Mouse (Mus musculus) kidney, postnatal 14 days (tissue): Measurements from ENCODE around the gene Coq5.
"Not testable (repeated sequence)": the region's sequence is repeated elsewhere in the genome, so short reads cannot be mapped to it uniquely, and the experiment has no call there.

Experiments used
- DNase-seq: peaks from one replicate; pipeline ENCODE4 v3.0.0; 2022; ENCODE audit warnings: mixed read lengths

Coq5 gene

DNA sequence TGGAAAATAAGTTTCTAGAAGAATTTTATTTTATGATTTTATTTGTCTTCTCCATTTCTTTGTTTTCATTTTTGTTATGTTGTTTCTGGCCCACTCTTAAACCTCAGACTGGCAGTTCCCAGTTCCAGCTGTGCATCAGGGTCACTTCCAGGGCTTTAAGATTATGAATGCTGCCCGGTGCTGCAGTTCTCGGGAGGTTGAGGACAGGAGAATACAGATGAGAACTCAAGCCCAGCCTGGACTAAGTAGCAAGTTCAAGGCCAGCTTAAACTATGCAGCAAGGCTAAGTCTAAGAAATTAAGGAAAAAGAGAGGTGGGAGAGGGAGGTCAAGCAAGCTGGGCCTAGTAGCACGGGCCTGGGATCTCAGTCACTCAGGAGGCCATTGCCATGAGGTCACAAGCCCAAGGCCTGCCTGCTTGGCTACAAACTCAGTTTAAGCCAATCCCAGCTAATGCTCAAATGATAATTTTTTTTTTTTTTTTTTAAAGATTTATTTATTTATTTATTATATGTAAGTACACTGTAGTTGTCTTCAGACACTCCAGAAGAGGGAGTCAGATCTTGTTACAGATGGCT, 11.9 kb upstream of the Coq5 start:
- DNase-seq = no peak

DNA sequence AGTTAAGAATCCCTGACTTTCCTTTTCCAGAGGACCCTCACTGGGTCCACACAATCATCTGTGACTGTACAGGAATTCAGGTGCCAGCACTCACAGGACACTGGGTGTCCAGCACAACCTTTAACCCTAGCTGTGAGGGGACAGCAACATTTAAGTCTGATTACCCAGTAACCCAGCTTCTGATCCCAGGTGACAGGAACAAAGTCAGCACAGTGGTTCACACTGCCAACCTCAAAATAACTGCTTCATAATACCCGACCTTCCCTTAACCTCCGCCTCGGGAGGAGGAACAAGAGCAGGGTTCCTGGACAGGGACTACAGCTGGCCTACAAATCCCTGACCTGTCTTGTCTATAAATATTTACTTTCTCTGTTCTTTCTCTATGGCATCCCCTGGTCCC, 11.2 kb upstream of the Coq5 start:
- DNase-seq = no peak

DNA sequence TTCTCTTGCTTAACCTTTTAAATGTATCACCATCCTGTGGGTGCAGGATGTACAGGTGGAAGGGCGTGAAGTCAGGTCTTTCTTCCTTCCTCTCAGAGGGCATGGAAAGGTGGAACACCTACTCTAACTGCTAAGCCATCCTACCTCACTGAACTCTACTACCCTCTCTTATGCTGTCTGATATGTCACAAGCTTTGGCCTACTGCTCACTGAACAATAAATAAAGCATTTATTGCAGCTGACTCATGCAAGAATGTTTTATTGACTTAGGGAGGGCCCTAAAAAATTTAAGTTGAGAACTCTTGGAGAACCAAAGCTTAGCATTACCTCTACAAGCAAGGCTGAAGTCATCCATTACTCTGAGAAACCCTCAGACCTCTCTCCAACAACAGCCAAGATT, 9.5 kb upstream of the Coq5 start:
- no peak for DNase-seq

DNA sequence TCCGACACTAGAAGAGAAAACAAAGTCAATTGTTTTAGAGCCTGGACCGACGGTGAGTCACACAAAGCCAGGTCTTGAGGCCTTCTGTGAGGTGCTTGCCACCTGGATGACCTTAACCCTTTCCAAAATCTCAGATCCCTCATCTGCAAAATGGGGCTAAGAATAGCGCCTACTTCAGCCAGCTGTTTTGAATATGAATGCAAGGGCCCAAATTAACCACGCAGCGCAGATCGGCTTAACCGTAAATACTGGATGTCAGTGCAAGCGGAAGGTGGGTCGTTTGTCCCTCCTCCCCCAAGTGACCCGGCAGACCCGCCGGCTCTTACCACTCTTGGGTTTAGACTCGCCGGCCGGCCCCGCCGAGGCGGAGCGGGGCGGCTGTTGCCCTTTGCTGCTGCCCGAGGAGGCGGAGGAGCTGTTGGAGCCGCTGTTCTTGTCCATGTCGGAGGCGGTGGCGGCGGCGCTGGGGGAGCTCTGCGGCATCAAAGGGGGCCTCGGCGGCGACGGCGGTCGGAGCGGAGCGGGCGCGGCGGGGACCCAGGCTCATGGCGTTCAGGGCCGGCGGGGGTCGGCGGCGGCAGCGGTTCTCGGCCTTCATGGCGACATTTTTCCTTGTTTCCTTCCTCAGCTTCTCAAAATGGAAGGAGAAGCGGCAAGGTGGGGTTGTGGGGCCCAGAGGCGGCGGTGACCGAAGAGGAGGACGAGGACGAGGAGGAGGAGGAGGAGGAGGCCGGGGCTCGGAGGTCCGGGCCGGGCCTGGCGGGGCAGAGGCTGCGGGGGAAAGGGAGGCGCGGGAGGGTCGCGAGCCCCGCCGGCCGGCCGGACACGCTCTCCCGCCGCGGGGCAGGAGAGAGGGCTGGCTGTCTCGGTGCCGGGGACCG, 7.3 kb upstream of the Coq5 start:
- peak; percentile 57 for DNase-seq

DNA sequence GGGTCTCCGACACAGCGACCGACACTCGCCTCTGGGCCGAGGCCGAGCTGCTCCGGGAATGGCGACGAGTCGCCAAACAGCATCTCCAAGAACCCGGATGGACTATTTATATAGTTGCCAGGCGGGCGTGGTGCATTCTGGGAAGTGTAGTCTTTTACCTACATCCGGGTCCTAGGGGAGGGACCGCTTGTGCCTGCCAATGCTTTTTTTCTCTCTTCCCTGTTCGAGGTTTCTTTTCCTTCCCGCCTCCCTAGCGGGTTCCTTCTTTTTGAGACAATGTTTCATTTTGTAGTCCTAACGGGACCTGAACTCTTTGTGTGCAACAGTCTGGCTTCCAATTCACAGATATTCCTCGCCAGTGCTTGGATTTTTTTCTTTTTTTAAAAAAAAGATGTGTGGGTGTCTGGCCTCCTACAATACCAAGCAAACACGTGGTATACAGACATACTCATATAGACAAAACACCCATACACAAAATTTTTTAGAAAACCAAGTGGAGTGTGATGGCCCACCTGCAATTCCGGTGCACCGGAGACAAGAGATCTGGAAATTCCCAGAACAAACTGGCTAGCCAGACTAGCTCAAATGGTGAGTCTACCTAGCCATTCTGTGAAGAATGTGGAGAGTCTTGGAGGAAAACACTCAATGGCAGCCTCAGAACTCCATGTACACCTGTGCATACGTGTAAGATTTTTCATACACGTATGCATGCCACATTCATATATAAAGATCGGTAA, 6.5 kb upstream of the Coq5 start, which contains the start of gene Rnf10:
Gene Rnf10, minus strand, starts transcription at position 87 of the 737 bp plus-strand sequence.
- DNase-seq = peak; percentile 98

DNA sequence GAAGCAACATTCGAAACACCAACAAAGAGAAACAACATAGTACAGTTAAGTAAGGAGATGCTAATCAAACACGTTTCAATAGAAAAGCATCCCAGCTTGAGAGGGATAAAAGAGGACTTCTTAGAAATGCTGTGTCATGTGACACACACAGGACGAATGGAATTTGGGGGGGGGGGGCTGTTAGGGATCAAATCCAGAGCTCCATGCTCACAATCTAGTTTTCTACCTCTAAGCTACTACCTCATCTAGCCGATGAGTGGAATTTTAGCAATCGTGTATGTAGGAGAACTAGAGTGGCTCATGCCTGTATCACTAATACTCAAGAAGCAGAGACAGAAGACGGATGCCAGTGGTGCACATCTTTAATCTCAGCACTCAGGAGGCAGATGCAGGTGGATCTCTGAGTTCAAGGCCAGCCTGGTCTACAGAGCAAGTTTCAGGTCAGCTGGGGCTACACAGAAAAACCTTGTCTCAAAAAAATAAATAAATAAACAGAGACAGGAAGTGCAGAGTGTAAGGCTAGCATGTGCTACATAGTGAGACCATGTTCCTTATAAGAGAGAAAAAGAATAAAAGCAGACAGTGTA, 5.8 kb upstream of the Coq5 start:
- DNase-seq = no peak

DNA sequence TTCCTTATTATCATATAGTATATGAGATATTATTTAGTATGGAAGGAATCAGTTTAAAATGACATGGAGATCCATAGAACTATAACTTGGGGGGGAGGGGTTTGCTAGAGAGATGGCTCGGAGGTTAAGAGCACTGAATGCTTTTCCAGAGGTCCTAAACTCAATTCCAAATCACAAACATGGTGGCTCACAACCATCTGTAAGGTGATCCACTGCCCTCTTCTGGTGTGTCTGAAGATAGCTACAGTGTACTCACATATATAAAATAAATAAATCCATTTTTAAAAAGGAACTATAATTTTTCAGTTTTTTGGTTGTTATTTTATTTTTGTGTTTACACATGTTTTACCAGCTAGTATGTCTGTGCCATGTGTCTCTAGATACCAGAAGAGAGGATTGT, 5.1 kb upstream of the Coq5 start:
- no peak for DNase-seq

DNA sequence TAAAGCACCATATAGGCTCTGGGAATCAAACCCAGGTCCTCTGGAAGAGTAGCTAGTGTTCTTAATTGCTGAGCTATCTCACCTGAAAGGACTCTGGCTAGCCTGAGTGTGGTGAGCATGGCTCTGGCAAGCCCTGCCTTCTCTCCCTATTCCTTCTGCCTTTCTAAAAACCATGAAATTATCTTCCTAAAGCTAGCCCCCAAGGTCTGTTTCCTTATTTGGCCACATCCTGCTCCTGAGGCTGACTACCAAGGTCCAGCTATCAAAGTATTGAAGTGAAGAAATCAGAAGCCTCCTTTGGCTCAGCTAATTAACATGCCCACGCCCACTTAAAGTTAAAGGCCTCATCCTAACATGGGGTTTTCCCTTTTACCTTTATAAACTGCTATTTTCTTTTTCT, 4.7 kb upstream of the Coq5 start:
- no peak for DNase-seq

DNA sequence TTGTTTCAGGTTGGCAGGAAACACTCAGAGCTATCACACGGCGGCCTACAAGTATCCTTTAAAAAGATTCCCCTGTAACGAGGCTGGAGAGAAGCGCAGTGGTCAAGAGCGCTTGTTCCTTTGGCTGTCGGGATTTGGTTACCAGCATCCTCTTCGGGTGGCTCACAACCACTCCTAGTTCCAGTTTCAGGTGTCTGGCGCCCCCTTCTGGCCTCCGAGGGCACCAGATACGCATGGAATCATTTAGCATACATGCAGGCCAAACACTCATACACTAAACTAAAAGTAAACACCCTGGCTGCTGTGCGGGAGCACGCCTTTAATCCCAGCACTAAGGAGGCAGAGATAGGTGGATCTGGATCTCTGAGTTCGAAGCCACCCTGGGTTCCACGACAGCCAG, 3.5 kb upstream of the Coq5 start:
- DNase-seq = no peak

DNA sequence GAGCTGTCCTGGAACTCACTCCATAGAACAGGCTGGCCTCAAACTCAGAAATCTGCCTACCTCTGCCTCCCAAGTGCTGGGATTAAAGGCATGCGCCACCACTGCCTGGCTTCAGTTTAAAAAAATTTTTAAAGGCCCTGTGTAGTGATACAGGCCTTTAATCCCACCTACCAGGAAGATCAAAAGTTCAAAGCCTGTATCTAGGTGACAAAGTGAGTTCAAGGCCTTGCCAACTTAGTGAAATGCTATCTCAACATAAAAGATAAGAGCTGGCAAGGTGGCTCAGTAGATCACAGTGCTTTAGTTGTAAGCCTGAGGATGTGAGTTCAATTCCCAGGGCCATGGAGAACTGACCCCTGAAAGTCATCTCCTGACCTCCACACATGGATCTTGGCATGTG, 1.4 kb upstream of the Coq5 start:
- no peak for DNase-seq

DNA sequence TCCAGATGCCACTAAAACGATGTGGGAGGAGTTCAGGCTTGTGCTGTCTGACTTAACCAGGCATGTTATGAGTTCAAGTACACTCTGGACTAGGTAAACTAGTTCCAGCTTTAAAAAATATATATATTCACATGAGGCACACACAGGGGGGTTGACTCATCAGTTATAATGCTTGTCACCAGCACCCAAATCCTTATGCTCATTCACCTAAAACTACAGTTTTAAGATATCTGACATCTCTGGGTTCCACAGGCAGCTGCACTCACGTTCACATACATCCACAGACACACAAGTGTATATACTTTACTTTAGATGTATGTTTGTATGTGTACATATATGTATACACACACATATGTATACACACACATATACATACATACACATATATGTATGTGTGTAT, 681 bp upstream of the Coq5 start:
- DNase-seq = no peak

DNA sequence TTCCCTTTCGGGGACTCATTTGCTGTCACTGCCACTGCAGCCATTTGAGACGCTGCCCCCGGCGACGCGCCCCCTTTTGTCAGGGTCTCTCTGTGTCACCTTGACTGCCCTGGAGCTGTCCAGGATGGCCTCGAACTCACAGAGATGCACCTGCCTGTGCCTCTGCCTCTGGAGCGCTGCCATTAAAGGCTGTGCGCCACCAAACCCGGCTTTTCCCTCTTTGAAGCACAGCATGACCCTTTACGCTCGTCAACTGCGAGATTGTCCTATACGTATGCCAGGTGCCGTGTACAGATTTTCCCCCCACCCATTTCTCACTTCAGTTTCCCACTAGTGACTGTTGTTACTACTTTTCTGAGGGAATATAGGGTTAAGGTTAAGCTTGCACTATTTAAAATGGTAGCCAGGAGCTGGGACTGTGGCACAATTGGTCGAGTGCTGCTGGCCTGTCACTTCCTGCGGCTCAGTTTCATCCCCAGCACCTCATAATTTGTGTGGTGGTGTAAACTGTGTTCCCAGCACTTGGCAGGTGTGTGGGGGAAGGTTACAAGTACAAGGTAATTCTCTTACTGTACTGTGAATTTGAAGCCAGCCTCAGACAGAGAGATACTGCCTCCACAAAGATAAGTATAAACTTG, 703 bp downstream of the Coq5 start:
- DNase-seq = no peak

DNA sequence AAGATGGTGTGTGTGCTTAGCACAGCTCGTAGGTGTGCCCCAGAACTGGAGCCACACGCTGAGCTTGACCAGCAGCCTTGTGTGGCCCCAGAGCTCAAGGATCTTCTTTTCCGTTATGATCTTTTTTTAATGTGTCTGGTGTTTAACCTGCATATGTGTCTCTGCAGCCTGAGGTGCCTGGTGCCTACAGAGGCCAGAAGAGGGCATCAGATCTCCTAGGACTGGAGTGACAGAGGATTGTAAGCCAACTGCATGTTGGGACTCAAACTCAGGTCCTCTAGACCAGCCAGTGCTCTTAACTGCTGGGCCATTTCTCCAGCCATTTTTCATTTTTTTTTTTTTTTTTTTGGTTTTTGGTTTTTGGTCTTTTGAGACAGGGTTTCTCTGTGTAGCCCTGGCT, 5.3 kb downstream of the Coq5 start:
- no peak for DNase-seq

DNA sequence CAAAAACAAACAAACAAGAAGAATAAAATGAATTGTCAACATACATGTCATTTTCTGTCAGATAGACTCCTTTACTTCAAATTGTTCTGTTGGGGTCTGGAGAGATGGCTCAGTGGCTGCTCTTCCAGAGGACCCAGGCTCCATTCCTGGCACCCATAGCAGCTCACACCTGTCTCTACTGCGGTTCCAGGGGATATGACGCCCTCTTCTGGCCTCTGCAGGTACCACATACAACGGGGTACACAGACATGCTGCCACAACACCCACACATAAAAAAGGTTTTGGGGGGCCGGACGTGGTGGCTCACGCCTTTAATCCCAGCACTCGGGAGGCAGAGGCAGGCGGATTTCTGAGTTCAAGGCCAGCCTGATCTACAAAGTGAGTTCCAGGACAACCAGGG, 14.7 kb downstream of the Coq5 start:
- DNase-seq = no peak

DNA sequence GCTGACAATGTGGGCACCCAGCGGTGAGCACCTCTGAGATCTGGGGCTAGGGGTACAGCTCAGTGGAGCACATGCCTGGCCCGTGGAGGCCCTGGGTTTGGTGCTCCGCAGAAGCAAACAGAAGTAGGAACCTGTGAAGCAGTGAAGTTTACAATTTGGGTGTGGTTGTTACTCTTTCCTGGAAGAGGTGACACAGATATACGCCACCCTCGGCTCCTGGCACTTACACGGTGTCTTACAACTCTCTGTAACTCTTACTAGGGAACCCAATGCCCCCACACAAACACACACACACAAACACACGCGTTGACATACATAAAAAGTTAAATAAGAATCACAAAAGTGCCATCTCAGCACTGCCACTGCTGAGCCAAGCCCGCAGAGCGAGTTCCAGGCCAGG, 16.9 kb downstream of the Coq5 start:
- DNase-seq = no peak

DNA sequence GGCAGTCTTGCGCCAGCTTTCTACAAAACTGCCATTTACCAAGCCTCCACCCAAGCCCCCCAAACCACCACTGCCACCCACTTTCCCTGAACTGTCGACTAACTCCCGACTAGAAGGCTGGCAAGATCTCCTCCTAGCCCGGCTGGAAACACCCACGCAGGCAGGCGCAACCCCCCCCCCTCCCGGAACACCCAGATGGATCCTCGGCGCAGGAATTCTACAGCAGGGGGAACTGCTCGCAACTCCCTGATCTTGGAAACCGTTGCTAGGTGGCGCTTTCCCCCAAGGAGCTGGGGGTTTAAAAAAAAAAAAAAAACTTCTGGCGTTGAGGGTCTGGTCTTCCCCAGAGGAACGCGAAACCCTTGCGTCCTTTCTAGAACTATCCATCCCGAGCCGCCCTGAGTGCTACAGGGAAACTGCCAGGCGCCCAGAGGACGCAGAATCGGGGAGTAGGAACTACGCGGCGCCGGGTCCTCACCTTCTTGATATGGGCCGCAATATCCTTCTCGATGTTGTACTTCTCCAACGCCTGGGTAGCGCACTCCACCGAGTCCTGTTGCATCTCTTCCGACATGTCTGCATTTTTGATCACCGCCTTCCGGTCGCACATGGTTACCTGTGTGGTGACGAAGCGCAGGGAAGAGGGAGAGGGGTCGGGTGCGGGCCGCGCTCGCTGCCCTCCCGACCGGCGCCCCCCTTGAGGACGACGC, 20.7 kb downstream of the Coq5 start:
- DNase-seq = peak; percentile 75

DNA sequence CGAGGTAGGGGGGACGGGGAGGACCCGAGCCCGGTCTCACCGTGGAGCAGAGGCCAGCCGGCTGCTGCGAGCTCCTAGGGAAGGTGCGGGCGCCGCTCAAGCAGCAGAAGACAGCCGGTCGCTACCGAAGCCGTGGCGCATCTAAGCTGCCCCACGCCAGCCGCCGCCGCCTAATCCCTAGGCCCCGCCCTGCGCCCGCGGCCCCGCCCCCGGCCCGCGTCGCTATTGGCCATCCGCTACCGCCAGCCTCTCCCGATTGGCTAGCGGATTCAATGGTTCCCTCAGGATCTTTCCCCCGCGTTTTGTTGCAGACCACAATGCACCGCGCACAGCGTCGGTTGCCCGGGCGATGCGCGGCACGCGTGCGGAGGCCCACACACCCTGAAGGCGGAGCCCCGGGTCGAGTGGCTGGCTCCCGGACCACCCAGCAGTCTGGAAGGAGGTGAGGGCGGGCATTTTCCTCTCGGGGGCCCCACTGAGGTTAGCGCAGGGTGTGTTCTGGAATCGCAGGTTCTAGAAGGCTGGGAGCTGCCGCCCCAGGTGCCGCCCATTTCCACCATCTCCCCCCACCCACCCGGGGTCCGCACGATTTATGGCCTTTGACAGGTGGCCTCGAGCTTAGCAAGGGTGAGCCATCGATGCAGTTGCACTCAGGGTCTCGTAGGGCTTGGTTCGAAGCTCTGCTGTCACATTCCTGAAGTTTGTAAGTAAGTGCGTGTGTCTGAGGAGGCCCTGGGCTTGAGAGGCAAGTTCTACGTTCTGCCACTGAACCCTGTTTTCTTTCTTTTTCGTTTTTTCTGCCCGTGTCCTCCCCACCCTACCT, 21.5 kb downstream of the Coq5 start, which contains the start of gene Dynll1:
Gene Dynll1, minus strand, starts transcription at position 208 of the 823 bp plus-strand sequence.
- peak; percentile 100 for DNase-seq

DNA sequence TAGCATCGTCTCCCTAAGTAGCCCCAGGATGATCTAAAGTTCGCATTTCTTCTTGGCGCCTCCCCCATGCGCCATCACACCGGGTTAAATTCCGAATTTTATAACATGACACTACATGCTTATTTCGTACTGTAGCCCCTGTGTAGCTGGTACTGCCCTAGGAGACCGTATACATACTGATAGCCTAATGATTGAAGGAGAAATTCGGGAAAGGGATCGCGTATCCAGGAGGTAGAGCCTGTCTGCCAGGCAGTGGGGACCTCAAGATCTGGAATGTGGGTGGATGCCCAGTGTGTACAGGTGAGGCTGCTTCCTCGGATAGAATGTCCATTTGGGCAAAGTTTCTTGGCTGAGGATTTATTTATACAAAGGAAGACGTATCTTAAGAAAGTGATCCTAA, 22.1 kb downstream of the Coq5 start:
- DNase-seq = no peak

DNA sequence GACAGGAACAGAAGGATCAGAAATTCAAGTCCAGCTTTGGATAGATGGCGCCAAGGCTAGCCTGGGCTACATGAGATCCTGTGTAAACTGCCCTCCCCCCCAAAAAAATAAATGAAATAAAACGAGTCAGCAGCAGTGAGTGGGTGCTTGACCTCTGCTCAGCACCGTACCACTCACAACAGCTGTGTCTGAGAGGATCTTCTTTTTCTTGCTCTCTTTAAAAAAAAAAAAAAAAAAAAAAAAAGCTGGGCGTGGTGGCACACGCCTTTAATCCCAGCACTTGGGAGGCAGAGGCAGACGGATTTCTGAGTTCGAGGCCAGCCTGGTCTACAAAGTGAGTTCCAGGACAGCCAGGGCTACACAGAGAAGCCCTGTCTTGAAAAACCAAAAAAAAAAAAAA, 22.7 kb downstream of the Coq5 start:
- DNase-seq = not testable (repeated sequence)

DNA sequence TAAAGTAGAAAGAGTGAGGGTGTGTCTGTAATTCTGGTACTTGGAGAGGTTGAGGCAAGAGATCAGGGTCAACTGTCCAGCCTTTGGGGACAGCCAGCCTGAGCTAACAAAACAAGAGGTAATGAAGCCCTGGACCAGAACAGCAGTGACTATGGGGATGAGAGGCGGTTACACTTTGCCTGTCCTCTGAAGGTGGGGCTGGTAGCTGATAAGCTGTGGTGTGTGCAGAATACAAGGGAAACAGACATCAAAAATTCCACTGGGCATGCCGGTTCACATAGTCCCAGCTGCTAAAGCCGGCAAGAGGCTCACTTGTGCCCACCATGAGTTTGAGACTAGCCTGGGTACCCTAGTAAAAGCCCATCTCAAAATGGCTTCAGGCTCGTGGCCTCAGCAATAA, 32.9 kb downstream of the Coq5 start:
- no peak for DNase-seq
